Mouse (Mus musculus) stomach, postnatal 0 days (tissue): Measurements from ENCODE around the gene Aqp6. TPM values are rescaled to one million over a fixed set of nuclear protein-coding genes. Genes with fewer than 3 reads are reported as not detected.

Source experiments
- ATAC-seq: fragments of 200-750 bp; cut with Nextera tagmentation; 2 replicates; pipeline ENCODE4 v1.8.0; 2017; ENCODE audit not compliant: low FRiP score, low TSS enrichment
- DNase-seq: peaks from one replicate; pipeline ENCODE4 v3.0.0-alpha.2; 2016; ENCODE audit warnings: low spot score
- H3K27ac ChIP-seq: fragments of 300-500 bp; sonication (generic); replicated peaks from 2 replicates; pipeline ENCODE4 v1.5.1; 2014; ENCODE audit warnings: mild to moderate bottlenecking, control low read depth
- H3K27me3 ChIP-seq: fragments of 300-500 bp; sonication (generic); 2 replicates; pipeline ENCODE4 v1.6.1; 2014; ENCODE audit warnings: low read length; ENCODE audit not compliant: control insufficient read depth, insufficient read depth
- H3K36me3 ChIP-seq: fragments of 300-500 bp; sonication (generic); 2 replicates; pipeline ENCODE4 v1.6.1; 2014; ENCODE audit warnings: low read length, mixed read lengths; ENCODE audit not compliant: control insufficient read depth, insufficient read depth
- H3K4me1 ChIP-seq: fragments of 300-500 bp; sonication (generic); replicated peaks from 2 replicates; pipeline ENCODE4 v1.6.1; 2014; ENCODE audit warnings: antibody characterized with exemption; ENCODE audit not compliant: control insufficient read depth, insufficient read depth
- H3K4me2 ChIP-seq: fragments of 300-500 bp; sonication (generic); replicated peaks from 2 replicates; pipeline ENCODE4 v1.6.1; 2014; ENCODE audit warnings: low read depth, mild to moderate bottlenecking, control low read depth, moderate library complexity
- H3K4me3 ChIP-seq: fragments of 300-500 bp; sonication (generic); 2 replicates; pipeline ENCODE4 v1.5.1; 2014; ENCODE audit warnings: low read depth, low read length, control low read depth
- H3K9ac ChIP-seq: fragments of 300-500 bp; sonication (generic); 2 replicates; pipeline ENCODE4 v1.6.1; 2014; ENCODE audit warnings: mild to moderate bottlenecking, low read length, control low read depth, mixed read lengths
- H3K9me3 ChIP-seq: fragments of 300-500 bp; sonication (generic); 2 replicates; pipeline ENCODE4 v1.6.1; 2016; ENCODE audit warnings: low read length; ENCODE audit not compliant: control insufficient read depth
- CTCF ChIP-seq: IDR thresholded peaks from 2 replicates; pipeline ENCODE4 v1.5.1; 2016; ENCODE audit warnings: antibody characterized with exemption, low read depth, mild to moderate bottlenecking, moderate library complexity
- EP300 ChIP-seq: optimal IDR thresholded peaks from 2 replicates; pipeline ENCODE3; 2016; ENCODE audit warnings: antibody characterized with exemption
- WGBS: fragments of 180-500 bp; shearing (Covaris S2); extraction: QIAGEN DNeasy Blood & Tissue Kit; methylation state at CpG from one replicate; pipeline ENCODE4 v1.1.7; 2014; 5-methylcytosine and 5-hydroxymethylcytosine counted together
- polyA plus RNA-seq: library from polyadenylated mRNA; unstranded; fragments of >200 nt; fragmentation: Nextera tagmentation; extraction: Ambion mirVana; gene quantifications from 2 replicates; pipeline ENCODE4 v1.2.1, GENCODE M21; 2015

The Aqp6 gene
- polyA plus RNA-seq, 1 experiment from 2014 or later = not detected

DNA sequence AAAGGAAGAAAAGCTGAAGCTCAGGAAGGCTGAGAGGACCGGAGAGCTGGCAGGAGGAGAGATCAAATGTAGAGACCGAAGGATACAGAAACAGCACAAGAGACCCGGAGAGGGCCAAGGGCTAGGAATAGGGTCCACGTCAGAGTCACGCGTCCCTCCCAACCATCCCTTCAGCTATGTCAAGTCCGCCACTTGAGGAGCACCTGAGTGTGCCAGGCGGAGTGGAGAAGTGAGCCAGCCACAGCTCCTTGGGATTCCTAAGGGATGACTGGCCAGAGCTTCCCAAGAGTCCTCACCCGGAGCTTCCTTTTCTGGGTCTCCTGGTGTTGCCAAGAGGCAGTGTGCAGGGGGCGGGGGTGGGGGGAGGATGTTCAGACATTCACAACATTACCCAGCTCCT, 6.2 kb upstream of the Aqp6 start:
- H3K27me3 ChIP-seq = peaks cover 17% of the 10 kb centered on the region; the same call in 1 of the 2 replicates
- no peaks in the 10 kb centered on the region for H3K36me3 ChIP-seq
- 72% methylated on average over 10 of the region's 10 CpGs for WGBS
- ATAC-seq = no peak
- no peaks in the 10 kb centered on the region for H3K9me3 ChIP-seq
- TF ChIP-seq CTCF (no peak), EP300 (no peak)
- no peaks in the 10 kb centered on the region for H3K4me1 ChIP-seq
- no peak overlapping the region for H3K4me2 ChIP-seq
- no peak overlapping the region for H3K9ac ChIP-seq
- H3K4me3 ChIP-seq = no peak overlapping the region
- no peak overlapping the region for H3K27ac ChIP-seq
- DNase-seq = no peak

DNA sequence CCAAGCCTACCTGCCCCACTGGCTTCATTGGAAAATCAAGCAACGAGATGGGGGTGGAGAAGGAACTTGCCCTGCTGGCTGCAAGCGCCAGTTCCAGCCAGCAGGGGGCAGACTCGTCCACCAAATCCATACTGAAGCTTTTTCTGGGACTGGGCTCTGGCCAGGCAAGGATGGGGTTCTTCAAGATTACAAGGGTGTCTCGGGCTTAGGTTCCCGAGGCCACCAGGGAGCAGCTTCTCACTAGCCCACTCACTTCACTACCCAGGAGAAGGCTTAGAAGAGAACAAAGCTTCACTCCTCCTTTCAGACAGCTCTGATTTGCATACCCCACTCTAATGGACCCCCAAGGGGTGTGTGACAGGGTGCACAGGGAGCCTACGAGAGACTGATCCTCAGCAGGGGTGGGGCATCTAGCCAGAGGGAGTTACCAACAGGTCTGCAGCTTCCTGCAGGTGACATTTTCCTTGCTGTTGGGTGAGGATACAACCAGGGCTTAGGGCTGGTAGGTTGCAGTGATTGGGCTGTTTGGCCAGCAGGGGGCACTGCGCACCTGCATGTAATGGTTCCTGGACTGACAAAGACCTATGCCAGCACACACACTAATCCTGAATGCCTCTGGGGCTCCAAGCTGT, 5.0 kb upstream of the Aqp6 start:
- peak; percentile 80 for ATAC-seq
- Histone ChIP-seq H3K27ac (no peak overlapping the region), H3K36me3 (no peaks in the 10 kb centered on the region), H3K4me2 (no peak overlapping the region), H3K4me3 (no peak overlapping the region), H3K4me1 (no peaks in the 10 kb centered on the region), H3K9me3 (no peaks in the 10 kb centered on the region), H3K27me3 (peaks cover 8% of the 10 kb centered on the region; the same call in 1 of the 2 replicates), H3K9ac (no peak overlapping the region)
- TF ChIP-seq CTCF (peak; percentile 89), EP300 (no peak)
- 0% methylated on average over 7 of the region's 7 CpGs for WGBS
- peak; percentile 90 for DNase-seq

DNA sequence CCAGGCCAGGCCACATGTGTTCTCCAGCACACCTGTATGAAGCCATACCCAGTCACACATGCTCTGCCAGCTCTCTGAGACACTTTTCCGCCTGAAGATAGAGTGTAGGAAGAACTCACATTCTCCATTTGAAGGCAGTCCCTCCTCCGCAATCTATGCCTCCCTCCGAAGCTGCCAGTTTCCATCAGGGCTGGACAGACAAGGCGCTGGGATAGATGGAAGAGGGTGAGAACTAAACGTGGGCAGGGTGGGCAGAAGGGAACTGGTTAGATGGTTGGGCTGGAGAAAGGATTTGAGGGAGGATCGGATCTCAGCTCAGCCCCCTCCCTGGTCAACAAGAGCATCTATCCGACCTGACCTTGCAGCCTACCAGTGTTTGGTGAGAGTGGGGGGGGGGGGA, 4.4 kb upstream of the Aqp6 start:
- no peak overlapping the region for H3K4me2 ChIP-seq

DNA sequence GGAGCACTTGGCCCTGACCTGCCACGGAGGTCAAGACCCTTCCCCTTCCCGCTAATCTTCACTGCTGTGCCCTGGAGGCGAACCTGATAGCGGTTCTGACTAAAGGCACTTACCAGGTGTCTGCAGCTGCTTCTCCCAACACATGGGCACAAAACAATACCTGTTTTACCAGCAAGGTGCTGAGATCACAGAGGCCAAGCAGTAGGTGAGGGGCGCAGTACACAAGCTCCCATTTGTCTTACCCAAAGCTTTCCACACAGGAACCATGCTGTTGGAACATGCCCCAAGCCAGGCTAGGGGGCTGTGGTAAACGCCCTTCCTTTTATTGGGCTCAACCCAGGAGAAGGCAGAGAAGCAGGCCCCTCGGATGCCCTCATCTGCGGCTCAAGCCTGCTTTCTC, 3.6 kb upstream of the Aqp6 start:
- peaks cover 5% of the 10 kb centered on the region; the same call in 1 of the 2 replicates for H3K27me3 ChIP-seq

More for the DNA sequence above, 4.4 kb upstream of the Aqp6 start:
- DNase-seq (no peak), ATAC-seq (no peak)
- Histone ChIP-seq H3K9ac (no peak overlapping the region), H3K4me1 (no peaks in the 10 kb centered on the region), H3K27me3 (peaks cover 5% of the 10 kb centered on the region; the same call in 1 of the 2 replicates), H3K4me3 (no peak overlapping the region), H3K27ac (no peak overlapping the region), H3K9me3 (no peaks in the 10 kb centered on the region), H3K36me3 (no peaks in the 10 kb centered on the region)
- WGBS = 50% methylated on average over 7 of the region's 7 CpGs
- no peak for TF ChIP-seq EP300
- TF ChIP-seq CTCF = no peak

DNA sequence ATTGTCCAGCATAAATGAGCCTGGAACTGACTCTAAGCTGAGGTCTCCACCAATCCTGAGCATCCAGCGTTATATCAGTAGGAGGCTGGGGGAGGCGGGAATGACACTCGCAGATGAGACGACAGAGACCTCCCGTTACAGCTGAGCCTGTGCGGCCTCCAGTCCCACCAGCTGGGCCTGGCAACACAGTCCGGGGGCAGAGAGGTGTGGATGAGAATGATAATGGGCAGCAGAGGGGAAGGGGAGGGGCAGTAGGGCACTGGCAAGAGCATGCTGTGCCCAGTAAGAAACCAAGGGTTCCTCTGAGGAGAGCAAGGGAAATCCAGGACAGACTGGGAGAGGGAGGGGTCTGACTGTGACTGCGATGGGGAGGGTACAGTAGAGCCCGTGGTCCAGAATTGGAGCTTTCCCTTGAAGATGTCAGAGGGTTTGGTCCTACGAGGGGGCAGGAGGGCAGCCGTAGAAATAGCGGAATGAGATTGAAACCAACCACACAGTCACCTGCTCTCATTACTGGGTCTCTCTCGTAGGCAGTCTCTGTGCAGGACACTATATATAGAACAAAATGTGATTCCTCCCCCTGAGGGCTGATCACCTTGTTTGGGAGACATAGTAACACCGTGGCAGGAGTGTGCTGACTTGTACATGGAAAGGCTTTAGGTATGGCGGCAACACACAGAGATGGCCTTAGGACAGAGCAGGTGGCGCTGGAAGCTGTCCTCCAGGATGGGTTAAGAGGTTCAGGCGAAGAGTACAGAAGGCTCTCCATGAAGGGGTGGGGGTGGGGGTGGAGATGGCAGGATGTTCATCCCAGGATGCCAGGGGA, 1.7 kb upstream of the Aqp6 start:
- no peak overlapping the region for H3K4me3 ChIP-seq
- no peak overlapping the region for H3K4me2 ChIP-seq
- no peak overlapping the region for H3K27ac ChIP-seq
- DNase-seq (no peak), ATAC-seq (no peak)
- H3K36me3 ChIP-seq = no peaks in the 10 kb centered on the region
- H3K9me3 ChIP-seq = no peaks in the 10 kb centered on the region
- TF ChIP-seq CTCF = no peak
- no peak for TF ChIP-seq EP300
- no peaks in the 10 kb centered on the region for H3K4me1 ChIP-seq
- no peak overlapping the region for H3K9ac ChIP-seq
- peaks cover 5% of the 10 kb centered on the region; the same call in 1 of the 2 replicates for H3K27me3 ChIP-seq
- 60% methylated on average over 17 of the region's 17 CpGs for WGBS

More for the DNA sequence above, 3.6 kb upstream of the Aqp6 start:
- Histone ChIP-seq H3K4me2 (no peak overlapping the region), H3K27ac (no peak overlapping the region), H3K4me3 (no peak overlapping the region), H3K9ac (no peak overlapping the region), H3K9me3 (no peaks in the 10 kb centered on the region), H3K36me3 (no peaks in the 10 kb centered on the region), H3K4me1 (no peaks in the 10 kb centered on the region)
- no peak for DNase-seq
- TF ChIP-seq EP300 (no peak), CTCF (no peak)
- no peak for ATAC-seq
- WGBS = 57% methylated on average over 8 of the region's 8 CpGs

DNA sequence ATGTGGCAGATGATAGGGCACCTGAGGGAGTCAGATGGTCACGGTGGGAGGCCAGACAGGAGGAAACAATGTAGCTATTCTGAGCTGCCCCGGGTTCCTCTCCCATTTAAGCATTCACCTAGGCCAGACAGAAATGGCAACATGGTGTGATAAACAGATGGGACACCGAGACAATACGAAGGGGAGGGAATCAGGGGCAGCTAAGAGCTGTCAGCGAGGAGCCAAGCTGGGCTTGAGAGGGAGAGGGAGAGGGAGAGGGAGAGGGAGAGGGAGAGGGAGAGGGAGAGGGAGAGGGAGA, 572 bp downstream of the Aqp6 start:
- TF ChIP-seq EP300 = no peak
- TF ChIP-seq CTCF = no peak

More for the DNA sequence above, 572 bp downstream of the Aqp6 start:
- ATAC-seq (no peak), DNase-seq (no peak)
- Histone ChIP-seq H3K4me2 (no peak overlapping the region), H3K27me3 (no peaks in the 10 kb centered on the region), H3K27ac (no peak overlapping the region), H3K4me1 (no peaks in the 10 kb centered on the region), H3K9me3 (no peaks in the 10 kb centered on the region), H3K9ac (no peak overlapping the region), H3K36me3 (no peaks in the 10 kb centered on the region), H3K4me3 (no peak overlapping the region)
- WGBS = 57% methylated on average over 4 of the region's 5 CpGs
